Mouse (Mus musculus) adrenal gland (tissue): ENCODE data around the gene Gm17364.
"Not testable (repeated sequence)": the region's sequence is repeated elsewhere in the genome, so short reads cannot be mapped to it uniquely, and the experiment has no call there.

Experiments
- intact Hi-C: fragments of 180-260 bp; cut with DNase I; formaldehyde crosslinking; loops from one replicate; pipeline ENCODE4 v1.15.1; 2025
- long read RNA-seq, 2 experiments: library from polyadenylated mRNA; unstranded; transcript quantifications; one replicate each; pipeline ENCODE4 v2.0.0; 2020; ENCODE audit warnings: borderline replicate concordance in 1 of 2; ENCODE audit not compliant: insufficient replicate concordance in 1 of 2

Gm17364 gene
- long read RNA-seq, experiment 1 = 0 reads
- long read RNA-seq, experiment 2 = 0 reads

- intact Hi-C loops = no loop called here
These were observed at the start of gene Gm17364 for GRCm38 (mm10) chr13:41273927-41274650. Gene Gm17364, minus strand, starts transcription at chr13:41273977.

GRCm38 (mm10) chr13:41321433-41321832, 47.7 kb upstream of the Gm17364 start:
- intact Hi-C loops = no loop called here

- intact Hi-C loops = no loop called here
These were observed 47.0 kb upstream of the Gm17364 start for GRCm38 (mm10) chr13:41320749-41321148.

- intact Hi-C loops = loop anchor here (2.0 kb wide), 2 partner anchors 156 to 270 kb away; no protein-coding TSS in a partner anchor
These were observed 28.9 kb upstream of the Gm17364 start for GRCm38 (mm10) chr13:41302716-41303115.

- intact Hi-C loops = no loop called here
These were observed 26.3 kb upstream of the Gm17364 start for GRCm38 (mm10) chr13:41300037-41300436.

- intact Hi-C loops = loop anchor here (5.0 kb wide), 1 partner anchor 333 kb away; no protein-coding TSS in a partner anchor
These were observed 25.2 kb upstream of the Gm17364 start for GRCm38 (mm10) chr13:41298996-41299395.

- intact Hi-C loops = loop anchor here (5.0 kb wide), 1 partner anchor 334 kb away; no protein-coding TSS in a partner anchor
These were observed 24.8 kb upstream of the Gm17364 start for GRCm38 (mm10) chr13:41298533-41298932.

GRCm38 (mm10) chr13:41296396-41296795, 22.6 kb upstream of the Gm17364 start:
- intact Hi-C loops = loop anchor here (5.0 kb wide), 1 partner anchor 336 kb away; no protein-coding TSS in a partner anchor

- intact Hi-C loops = loop anchor here (5.0 kb wide), 1 partner anchor 336 kb away; no protein-coding TSS in a partner anchor
These were observed 22.1 kb upstream of the Gm17364 start for GRCm38 (mm10) chr13:41295886-41296285.

- intact Hi-C loops = no loop called here
These were observed 19.8 kb upstream of the Gm17364 start for GRCm38 (mm10) chr13:41293595-41293994.

GRCm38 (mm10) chr13:41291466-41291974, 17.7 kb upstream of the Gm17364 start:
- intact Hi-C loops = no loop called here

- intact Hi-C loops = no loop called here
These were observed 12.5 kb upstream of the Gm17364 start for GRCm38 (mm10) chr13:41286285-41286684.

GRCm38 (mm10) chr13:41285448-41285847, 11.7 kb upstream of the Gm17364 start:
- intact Hi-C loops = no loop called here

- intact Hi-C loops = loop anchor here (1.0 to 5.0 kb wide), 2 partner anchors 289 to 354 kb away; no protein-coding TSS in a partner anchor
These were observed 9.5 kb upstream of the Gm17364 start for GRCm38 (mm10) chr13:41283256-41283655.

- intact Hi-C loops = loop anchor here (5.0 kb wide), 1 partner anchor 357 kb away; no protein-coding TSS in a partner anchor
These were observed 6.9 kb upstream of the Gm17364 start for GRCm38 (mm10) chr13:41280696-41281095.

GRCm38 (mm10) chr13:41267827-41268408, 5.9 kb downstream of the Gm17364 start:
- intact Hi-C loops = no loop called here

GRCm38 (mm10) chr13:41263304-41264006, 10.3 kb downstream of the Gm17364 start:
- intact Hi-C loops = no loop called here

GRCm38 (mm10) chr13:41261617-41262016, 12.2 kb downstream of the Gm17364 start:
- intact Hi-C loops = not testable (repeated sequence)

- intact Hi-C loops = no loop called here
These were observed 15.9 kb downstream of the Gm17364 start for GRCm38 (mm10) chr13:41257851-41258250.

GRCm38 (mm10) chr13:41256962-41257361, 16.8 kb downstream of the Gm17364 start:
- intact Hi-C loops = no loop called here

GRCm38 (mm10) chr13:41256126-41256525, 17.7 kb downstream of the Gm17364 start:
- intact Hi-C loops = no loop called here
